In the genomic region with DNA sequence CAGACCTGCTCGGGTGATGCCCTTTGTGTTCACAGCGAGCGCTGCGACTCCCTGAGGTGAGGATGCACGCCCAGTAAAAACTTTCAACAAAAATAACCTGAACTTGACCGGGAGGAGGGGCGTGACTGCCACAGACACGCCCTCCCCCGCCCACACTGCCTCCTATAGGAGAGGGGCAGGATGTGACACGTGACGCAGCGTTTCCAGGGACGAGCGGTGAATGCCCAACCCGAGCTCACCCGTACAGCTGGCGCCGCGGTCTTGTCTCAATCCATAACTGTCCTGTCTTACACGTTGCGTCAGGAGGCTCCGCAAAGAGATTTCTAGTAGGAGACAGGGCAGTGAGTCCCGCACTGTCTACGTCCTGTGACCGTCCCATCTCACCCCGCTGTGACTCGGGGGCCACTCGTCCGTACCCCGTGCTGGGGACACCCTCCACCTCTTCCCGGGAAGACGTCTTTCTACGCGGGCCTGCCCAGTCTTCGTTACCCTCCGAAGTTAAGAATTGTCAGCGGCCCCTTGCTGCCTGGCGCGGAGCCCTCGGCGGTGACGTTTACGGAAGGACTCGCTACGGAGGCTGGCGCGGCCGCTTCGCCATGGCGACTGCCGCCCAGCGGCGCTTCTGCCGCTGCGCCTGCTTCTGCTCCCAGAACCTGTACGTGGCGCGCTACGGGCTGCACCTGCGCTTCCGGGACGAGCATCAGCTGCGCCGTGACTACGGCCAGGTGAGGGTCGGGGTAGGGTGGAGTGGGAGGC, we compare ENCODE assay signal across 8 mouse cellular contexts. TPM values are rescaled to one million over a fixed set of nuclear protein-coding genes. Genes with fewer than 3 reads are reported as not detected.
A peak's percentile ranks its signal among the peaks of the same experiment; 100 is the strongest.
DNase-seq lines count a peak whose midpoint lies in the region; ATAC-seq and TF ChIP-seq lines count a peak whose summit lies in the region.

A gene (plus strand): TSS at position 556 of the 756 bp plus-strand sequence.

- TF ChIP-seq POLR2A in MEL (IDR thresholded peaks at IDR 0.05; ENCODE audit: control insufficient read depth in 1 of 2, insufficient read depth in 1 of 2, low read depth in 1 of 2, low read length in 2 of 2, poor library complexity in 1 of 2): peak; percentile 29 to 74
- TF ChIP-seq POLR2A in cerebellum, adult 2 months (IDR thresholded peaks at IDR 0.05; ENCODE audit: borderline replicate concordance, insufficient read depth, low read length): peak; percentile 51; the same call in 1 of the 2 replicates

- no peak for TF ChIP-seq RAD21 in MEL (IDR thresholded peaks at IDR 0.05; ENCODE audit: low read depth, low read length)

- peaks cover 0 to 9% of the 10 kb centered on the region in 2 experiments; a peak in 3 of 4 replicates for H3K4me1 ChIP-seq in MEL (ENCODE audit: control insufficient read depth in 1 of 2, insufficient read depth in 2 of 2, low read length in 2 of 2)
- H3K4me1 ChIP-seq in cerebellum, adult 2 months (ENCODE audit: control insufficient read depth, insufficient read depth, low read length): peaks cover 3% of the 10 kb centered on the region; the same call in 1 of the 2 replicates
- H3K4me1 ChIP-seq in forebrain, postnatal 0 days (ENCODE audit: insufficient read depth): peaks cover 12% of the 10 kb centered on the region; the same call in 1 of the 2 replicates
- H3K4me1 ChIP-seq in lung, embryonic 15.5 days: peaks cover 25% of the 10 kb centered on the region

- no peak for TF ChIP-seq EP300 in MEL (IDR thresholded peaks at IDR 0.05; ENCODE audit: low read depth in 1 of 2, low read length in 2 of 2)

- TF ChIP-seq CTCF in MEL (IDR thresholded peaks at IDR 0.05 in 2 of 3, conservative IDR thresholded peaks at IDR 0.05 in 1 of 3; ENCODE audit: control insufficient read depth in 1 of 3, insufficient read depth in 1 of 3, low read depth in 2 of 3, low read length in 3 of 3, poor library complexity in 1 of 3, severe bottlenecking in 1 of 3): peak in 2 of 3 experiments; percentile 41 to 55; a peak in 4 of 6 replicates
- TF ChIP-seq CTCF in cerebellum, adult 2 months (IDR thresholded peaks at IDR 0.05; ENCODE audit: borderline replicate concordance, insufficient read depth, low read depth, low read length): peak; percentile 25; the same call in 1 of the 2 replicates
- TF ChIP-seq CTCF in forebrain, postnatal 0 days (IDR thresholded peaks at IDR 0.05; ENCODE audit: low read depth): peak; percentile 77

- no peaks in the 10 kb centered on the region for H3K9me3 ChIP-seq in MEL (replicated peaks; ENCODE audit: insufficient read depth, low read length)
- H3K9me3 ChIP-seq in forebrain, postnatal 0 days (ENCODE audit: low read length): no peaks in the 10 kb centered on the region
- H3K9me3 ChIP-seq in lung, embryonic 15.5 days: no peaks in the 10 kb centered on the region

- peak within 1 kb of the TSS; percentile 86 for H3K4me2 ChIP-seq in forebrain, postnatal 0 days (ENCODE audit: low read depth)
- peak within 1 kb of the TSS; percentile 93 for H3K4me2 ChIP-seq in lung, embryonic 15.5 days

- H3K36me3 ChIP-seq in MEL (ENCODE audit: control insufficient read depth in 1 of 2, insufficient read depth in 2 of 2, low read length in 2 of 2): 0 out of 4 replicates have a peak, but pooled peaks cover 0 to 2% of the 10 kb centered on the region in 2 experiments
- H3K36me3 ChIP-seq in forebrain, postnatal 0 days (ENCODE audit: insufficient read depth): peaks cover 4% of the 10 kb centered on the region; the same call in 1 of the 2 replicates
- H3K36me3 ChIP-seq in lung, embryonic 15.5 days: no peaks in the 10 kb centered on the region; the same call in 1 of the 2 replicates

- H3K27me3 ChIP-seq in MEL (ENCODE audit: control insufficient read depth in 1 of 2, insufficient read depth in 2 of 2, low read length in 2 of 2): no peaks in the 10 kb centered on the region
- no peaks in the 10 kb centered on the region for H3K27me3 ChIP-seq in cerebellum, adult 2 months (ENCODE audit: control insufficient read depth, insufficient read depth, low read length)
- H3K27me3 ChIP-seq in forebrain, postnatal 0 days (ENCODE audit: insufficient read depth, low read length): no peaks in the 10 kb centered on the region
- H3K27me3 ChIP-seq in lung, embryonic 15.5 days: no peaks in the 10 kb centered on the region

- peaks cover 40% of the 10 kb centered on the region for H3K79me2 ChIP-seq in MEL (ENCODE audit: control insufficient read depth, insufficient read depth, low read length, poor library complexity)

- peak within 1 kb of the TSS; percentile 99 for H3K27ac ChIP-seq in MEL (ENCODE audit: control insufficient read depth, low read depth, low read length)
- peak within 1 kb of the TSS; percentile 91 for H3K27ac ChIP-seq in cerebellum, adult 2 months (ENCODE audit: insufficient read depth, low read length)
- H3K27ac ChIP-seq in forebrain, postnatal 0 days (ENCODE audit: low read depth, low read length): peak within 1 kb of the TSS; percentile 92
- H3K27ac ChIP-seq in lung, embryonic 15.5 days: peak within 1 kb of the TSS; percentile 93

- peak; percentile 98 for DNase-seq in MEL (ENCODE audit: low read depth, low spot score)
- DNase-seq in cerebellum, adult 2 months: peak; percentile 94 to 98
- peak; percentile 99 for DNase-seq in forebrain, postnatal 0 days
- DNase-seq in heart, postnatal 4 days: peak; percentile 97
- peak; percentile 91 to 93 for DNase-seq in layer of hippocampus, adult 8-10 months (ENCODE audit: low spot score in 2 of 2)
- peak; percentile 92 for DNase-seq in ovary, adult 18-20 months (ENCODE audit: low spot score)
- DNase-seq in thymus, postnatal 0 days (ENCODE audit: low spot score): peak; percentile 97

- under 1% methylated on average over 66 of the region's 66 CpGs for WGBS in cerebellum, adult 2 months
- WGBS in forebrain, postnatal 0 days: 3% methylated on average over 66 of the region's 66 CpGs
- 0% methylated on average over 66 of the region's 66 CpGs for WGBS in lung, embryonic 15.5 days

- H3K4me3 ChIP-seq in MEL (ENCODE audit: control insufficient read depth in 1 of 2, insufficient read depth in 1 of 2, low read depth in 2 of 2, low read length in 2 of 2): peak within 1 kb of the TSS; percentile 77 to 95
- peak within 1 kb of the TSS; percentile 78 for H3K4me3 ChIP-seq in cerebellum, adult 2 months (replicated peaks; ENCODE audit: insufficient read depth, low read depth, low read length)
- peak within 1 kb of the TSS; percentile 83 for H3K4me3 ChIP-seq in forebrain, postnatal 0 days (ENCODE audit: low read depth, low read length)
- H3K4me3 ChIP-seq in lung, embryonic 15.5 days: peak within 1 kb of the TSS; percentile 74

- peak within 1 kb of the TSS; percentile 98 for H3K9ac ChIP-seq in MEL (ENCODE audit: control insufficient read depth, low read depth, low read length, poor library complexity, severe bottlenecking)
- peak within 1 kb of the TSS; percentile 62 for H3K9ac ChIP-seq in forebrain, postnatal 0 days
- H3K9ac ChIP-seq in lung, embryonic 15.5 days: peak within 1 kb of the TSS; percentile 69

- ATAC-seq in forebrain, postnatal 0 days: peak; percentile 96
- peak; percentile 97 for ATAC-seq in lung, embryonic 15.5 days (ENCODE audit: borderline replicate concordance, extremely low read depth, low FRiP score, low TSS enrichment)

TF ChIP-seq in MEL, 35 proteins besides CTCF, POLR2A, EP300 and RAD21 (continues in another document):
- TF ChIP-seq ZKSCAN1 (IDR thresholded peaks at IDR 0.05; ENCODE audit: low read depth, low read length) (no peak), USF1 (IDR thresholded peaks at IDR 0.05; ENCODE audit: low read depth, low read length) (peak; percentile 97), RCOR1 (IDR thresholded peaks at IDR 0.05; ENCODE audit: low read depth, low read length) (no peak), GABPA (IDR thresholded peaks at IDR 0.05; ENCODE audit: low read depth, low read length) (no peak), HCFC1 (IDR thresholded peaks at IDR 0.05; ENCODE audit: low read depth, low read length) (peak; percentile 85), TCF12 (IDR thresholded peaks at IDR 0.05; ENCODE audit: low read depth, low read length) (peak; percentile 58), UBTF (IDR thresholded peaks at IDR 0.05; ENCODE audit: borderline replicate concordance, insufficient read depth, low read depth, low read length) (no peak), CHD2 (IDR thresholded peaks at IDR 0.05; ENCODE audit: low read length) (no peak), GATA1 (IDR thresholded peaks at IDR 0.05; ENCODE audit: low read depth, low read length) (no peak), USF2 (IDR thresholded peaks at IDR 0.05; ENCODE audit: borderline replicate concordance in 1 of 2, insufficient read depth in 1 of 2, low read depth in 1 of 2, low read length in 2 of 2) (peak; percentile 55 to 90), CHD1 (IDR thresholded peaks at IDR 0.05; ENCODE audit: low read depth, low read length) (no peak), TAL1 (IDR thresholded peaks at IDR 0.05; ENCODE audit: low read length) (no peak), NRF1 (IDR thresholded peaks at IDR 0.05; ENCODE audit: insufficient read depth, low read depth, low read length, poor library complexity, severe bottlenecking) (peak; percentile 49; the same call in 1 of the 2 replicates), JUND (IDR thresholded peaks at IDR 0.05; ENCODE audit: low read depth, low read length) (no peak), SMC3 (IDR thresholded peaks at IDR 0.05; ENCODE audit: low read depth, low read length) (0 out of 2 replicates have a peak, but pooled peaks have one; percentile 17), TBP (IDR thresholded peaks at IDR 0.05; ENCODE audit: low read depth, low read length) (peak; percentile 74), POLR2AphosphoS5 (IDR thresholded peaks at IDR 0.05; ENCODE audit: borderline replicate concordance, low read depth, low read length) (no peak), MYC (IDR thresholded peaks at IDR 0.05; ENCODE audit: low read depth, low read length) (no peak; the same call in 1 of the 2 replicates), KAT2A (conservative IDR thresholded peaks at IDR 0.05; ENCODE audit: low read depth, low read length) (no peak; the same call in 1 of the 2 replicates), NELFE (IDR thresholded peaks at IDR 0.05; ENCODE audit: low read depth, low read length) (peak; percentile 78)

RNA-seq across cellular contexts. Expression of the gene that starts here (rescaled TPM):
- total RNA-seq in MEL (2012; rRNA removed): 37.9 and 39.8 TPM in 2 replicates
- polyA plus RNA-seq in MEL (2012; ENCODE audit: insufficient read depth in 1 of 2, insufficient read length in 2 of 2, low read depth in 1 of 2, low replicate concordance in 2 of 2, missing spikeins in 1 of 2): 10 to 100 TPM in 1 of 2 experiments, not detected in 1; 51.2 TPM
- 47.2 and 52.7 TPM in 2 replicates for polyA plus RNA-seq in cerebellum, adult 2 months (2012; rRNA removed)
- total RNA-seq in forebrain, postnatal 0 days (2014; rRNA removed): 56.0 and 58.3 TPM in 2 replicates
- polyA plus RNA-seq in forebrain, postnatal 0 days (2015; fragmentation: Nextera tagmentation; extraction: Ambion mirVana): 40.7 and 44.2 TPM in 2 replicates
- 10 to 100 TPM; 10.2 to 11.9 TPM for total RNA-seq in heart, postnatal 4 days (2021)
- total RNA-seq in layer of hippocampus, adult 8-10 months (2022): 10 to 100 TPM; 34.9 to 41.6 (median 38.9) TPM
- polyA plus RNA-seq in lung, embryonic 15.5 days (2015; fragmentation: Nextera tagmentation; extraction: Ambion mirVana): 26.5 and 27.6 TPM in 2 replicates
- polyA plus RNA-seq in thymus, postnatal 0 days (2015; fragmentation: Nextera tagmentation; extraction: Ambion mirVana): 35.6 and 41.8 TPM in 2 replicates

Comparison
In these comparisons a context has a peak if more than half of its experiments do, and no peak if none do; other contexts are left out.
1. Peak in every context shown above with its lines: DNase-seq, ATAC-seq, H3K4me3 ChIP-seq and H3K27ac ChIP-seq.
2. CTCF ChIP-seq: peak in every context shown above with its lines; median percentile 77 in forebrain, postnatal 0 days; 48 in MEL; 25 in cerebellum, adult 2 months.